Mouse (Mus musculus) WW6 (cell line): ENCODE results near the gene Kdm3a.

Experiments
- DNase-seq: peaks from one replicate; pipeline ENCODE4 v3.0.0-alpha.2; 2013; ENCODE audit warnings: low read depth, low spot score

The Kdm3a gene

DNA sequence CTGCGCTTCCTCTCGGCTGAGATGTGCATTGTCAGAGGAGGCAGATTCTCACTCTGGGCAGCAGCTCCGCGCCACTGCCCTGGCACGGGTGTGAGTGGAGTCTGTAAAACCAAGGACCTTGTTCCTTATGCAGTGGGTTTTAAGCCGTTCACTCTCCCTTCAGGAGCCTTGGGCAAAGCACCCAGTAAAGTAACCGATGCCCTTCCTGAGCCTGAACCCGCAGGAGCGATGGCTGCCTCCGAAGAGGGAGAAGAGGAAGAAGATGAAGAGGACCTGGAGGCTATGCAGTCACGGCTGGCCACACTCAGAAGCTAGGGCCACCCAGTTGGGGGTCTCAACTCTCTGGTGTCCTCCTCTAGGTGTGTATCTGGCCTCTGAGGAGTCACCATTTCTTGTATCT lies 53.3 kb downstream of the Kdm3a start:
- DNase-seq: no peak

DNA sequence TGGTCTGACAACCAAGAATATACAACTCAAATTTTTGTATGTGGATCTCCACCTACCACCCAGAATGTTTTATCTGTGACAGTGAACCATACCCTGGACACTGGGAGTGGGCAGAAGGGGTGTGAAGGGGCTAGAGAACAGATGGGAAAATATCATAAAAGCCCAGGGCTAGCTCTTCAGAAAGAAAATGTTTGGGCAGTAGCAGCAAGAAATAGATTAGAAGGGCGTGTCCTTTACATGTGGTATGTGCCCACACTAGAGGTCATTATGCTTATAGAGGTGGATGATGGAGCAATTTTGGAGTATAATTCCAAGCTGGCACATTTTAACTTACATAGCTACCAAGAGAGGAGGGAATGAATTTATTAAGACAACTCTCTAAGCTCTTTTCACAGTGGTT lies 57.4 kb downstream of the Kdm3a start:
- DNase-seq: no peak

GRCm38 (mm10) chr6:71569025-71569424 lies 63.8 kb downstream of the Kdm3a start:
- DNase-seq: no peak

- no peak for DNase-seq
These were observed 64.2 kb downstream of the Kdm3a start for GRCm38 (mm10) chr6:71568616-71569015.

DNA sequence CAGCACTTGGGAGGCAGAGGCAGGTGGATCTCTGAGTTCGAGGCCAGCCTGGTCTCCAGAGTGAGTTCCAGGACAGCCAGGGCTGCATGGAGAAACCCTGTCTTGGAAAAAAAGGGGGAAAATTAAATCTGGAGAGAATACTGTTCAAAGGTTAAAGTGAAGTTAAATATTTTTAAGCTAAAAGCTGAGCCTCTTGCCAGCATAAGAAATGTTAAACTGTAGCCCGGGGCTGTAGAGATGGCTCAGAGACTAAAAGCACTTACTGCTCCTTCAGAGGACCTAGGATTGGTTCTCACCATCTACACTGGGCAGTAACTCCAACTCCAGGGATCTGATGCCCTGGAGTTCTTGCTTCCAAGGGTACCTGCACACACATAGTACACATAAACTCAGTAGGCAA lies 76.0 kb downstream of the Kdm3a start:
- no peak for DNase-seq

GRCm38 (mm10) chr6:71555507-71555951 lies 77.3 kb downstream of the Kdm3a start:
- no peak for DNase-seq

DNA sequence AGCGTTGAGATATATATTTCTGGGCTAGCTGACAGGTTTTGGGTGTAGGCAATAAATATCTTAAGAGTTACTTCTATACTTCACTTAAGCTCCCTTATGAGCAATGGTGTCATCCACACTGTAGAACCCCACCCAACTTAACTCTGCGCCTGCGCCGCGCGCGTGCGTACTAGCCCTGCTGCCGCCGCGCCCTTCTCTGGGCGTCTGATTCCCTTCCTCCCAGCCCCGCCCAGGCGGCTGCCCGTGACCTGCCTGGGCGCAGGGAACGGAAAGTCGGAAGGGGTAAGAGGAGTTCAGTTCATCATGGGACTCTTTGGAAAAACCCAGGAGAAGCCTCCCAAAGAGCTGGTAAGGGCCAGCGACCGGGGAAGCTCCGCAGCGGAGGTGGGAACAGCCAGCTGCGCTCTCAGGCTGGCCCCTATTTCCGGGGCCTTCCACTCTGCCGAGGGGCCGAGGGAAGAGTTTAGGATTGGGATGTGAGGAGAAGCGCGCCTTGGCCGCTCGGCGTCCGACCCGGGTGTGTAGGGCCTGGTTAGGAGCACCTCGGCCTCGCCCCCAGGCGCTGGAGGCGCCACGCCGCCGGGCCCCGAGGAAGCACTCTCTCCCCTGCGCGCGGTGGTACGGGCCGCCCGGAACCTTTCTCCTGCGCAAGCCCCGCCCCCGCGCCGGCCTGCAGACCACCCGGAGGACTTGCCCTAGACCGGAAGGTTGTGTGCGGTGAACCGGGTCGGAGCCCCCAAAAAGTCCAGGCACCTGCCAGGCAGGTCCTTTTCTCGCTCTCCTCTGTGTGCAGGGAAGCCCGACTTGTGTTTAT lies 88.9 kb downstream of the Kdm3a start, which contains the start of gene Chmp3:
Gene Chmp3, plus strand, starts transcription at position 112 of the 814 bp plus-strand sequence.
- peak; percentile 85 for DNase-seq
